ENCODE assay signal across 8 mouse cellular contexts in the genomic region with DNA sequence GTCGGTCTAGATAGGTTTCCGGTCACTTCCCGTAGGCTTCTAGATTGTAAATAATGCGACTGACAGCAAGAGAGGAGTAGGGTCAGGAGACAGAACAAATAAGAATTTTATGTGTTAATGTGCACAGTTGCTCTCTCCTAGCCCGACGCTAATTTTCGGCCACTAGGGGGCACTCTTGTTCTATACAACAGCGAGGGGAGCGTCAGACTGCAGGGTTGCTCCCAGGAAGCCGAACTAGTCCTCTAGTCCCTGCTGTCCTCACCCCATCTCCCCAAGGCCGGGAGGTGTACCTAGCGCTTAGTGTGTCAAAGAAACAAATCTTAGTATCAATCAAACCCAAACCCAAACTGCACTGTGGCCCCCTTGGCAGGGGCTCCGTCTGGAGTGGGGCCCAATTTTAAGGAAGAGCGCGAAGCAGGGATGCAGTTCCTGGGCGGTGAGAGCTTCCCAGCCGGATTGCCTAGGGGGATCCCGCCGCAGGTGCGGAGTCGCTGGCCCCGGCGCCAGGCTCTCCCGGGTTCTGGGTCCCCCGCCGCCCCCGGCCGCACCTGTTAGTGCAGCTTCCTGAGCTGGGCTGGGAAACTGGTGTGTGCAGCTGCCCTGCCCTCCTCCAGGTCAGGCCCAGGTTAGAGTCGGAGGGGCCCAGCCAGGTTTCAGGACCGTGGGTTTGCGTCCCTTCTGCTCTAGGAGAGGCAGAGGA. TPM values are rescaled to one million over a fixed set of nuclear protein-coding genes. Genes with fewer than 3 reads are reported as not detected.
DNase-seq lines count a peak whose midpoint lies in the region; ATAC-seq and TF ChIP-seq lines count a peak whose summit lies in the region.

No protein-coding gene starts in this region.

- no peak overlapping the region for H3ac ChIP-seq in C2C12 (ENCODE audit: control insufficient read depth, insufficient read length, low read depth)

- no peaks in the 10 kb centered on the region for H3K36me3 ChIP-seq in C2C12 (ENCODE audit: control insufficient read depth, insufficient read depth)
- H3K36me3 ChIP-seq in heart, embryonic 10.5 days: no peaks in the 10 kb centered on the region
- no peaks in the 10 kb centered on the region for H3K36me3 ChIP-seq in kidney, embryonic 15.5 days
- no peaks in the 10 kb centered on the region for H3K36me3 ChIP-seq in limb, embryonic 15.5 days

- H3K79me3 ChIP-seq in C2C12 (ENCODE audit: low read depth): no peaks in the 10 kb centered on the region

- 2% methylated on average over 31 of the region's 31 CpGs for WGBS in heart, embryonic 10.5 days
- WGBS in kidney, embryonic 15.5 days: under 1% methylated on average over 31 of the region's 31 CpGs
- 2% methylated on average over 31 of the region's 31 CpGs for WGBS in limb, embryonic 15.5 days

- DNase-seq in brain, adult 2 months (ENCODE audit: low read depth, low spot score): peak; percentile 91
- peak; percentile 93 for DNase-seq in heart, embryonic 10.5 days (ENCODE audit: low spot score)
- DNase-seq in monocyte, adult 2 months (ENCODE audit: low read depth in 1 of 2, low spot score in 2 of 2): peak; percentile 38 to 69
- DNase-seq in spleen, postnatal 14 days (ENCODE audit: low spot score in 2 of 2): peak; percentile 56 to 72

- no peaks in the 10 kb centered on the region for H3K9me3 ChIP-seq in heart, embryonic 10.5 days
- H3K9me3 ChIP-seq in kidney, embryonic 15.5 days (replicated peaks): no peaks in the 10 kb centered on the region
- no peaks in the 10 kb centered on the region for H3K9me3 ChIP-seq in limb, embryonic 15.5 days

- H3K27ac ChIP-seq in embryonic fibroblast, embryonic 13.5 days (ENCODE audit: insufficient read depth, low read length): no peak overlapping the region
- H3K27ac ChIP-seq in heart, embryonic 10.5 days: peak overlapping the region; percentile 59
- H3K27ac ChIP-seq in kidney, embryonic 15.5 days: no peak overlapping the region
- no peak overlapping the region; the same call in 1 of the 2 replicates for H3K27ac ChIP-seq in limb, embryonic 15.5 days

- H3K79me2 ChIP-seq in C2C12 (ENCODE audit: control insufficient read depth, insufficient read depth): no peaks in the 10 kb centered on the region

- TF ChIP-seq POLR2A in embryonic fibroblast, embryonic 13.5 days (IDR thresholded peaks at IDR 0.05; ENCODE audit: low read depth, low read length): no peak

- no peaks in the 10 kb centered on the region for H3K4me1 ChIP-seq in embryonic fibroblast, embryonic 13.5 days (ENCODE audit: control insufficient read depth, insufficient read depth, low read length)
- H3K4me1 ChIP-seq in heart, embryonic 10.5 days: 0 out of 2 replicates have a peak, but pooled peaks cover 5% of the 10 kb centered on the region
- peaks cover 22% of the 10 kb centered on the region for H3K4me1 ChIP-seq in kidney, embryonic 15.5 days
- peaks cover 9% of the 10 kb centered on the region for H3K4me1 ChIP-seq in limb, embryonic 15.5 days

- peak; percentile 90 for ATAC-seq in kidney, embryonic 15.5 days (replicated peaks; ENCODE audit: low FRiP score)
- ATAC-seq in limb, embryonic 15.5 days (ENCODE audit: insufficient number of reproducible peaks, low FRiP score, low TSS enrichment, low read depth): peak; percentile 54; the same call in 1 of the 2 replicates

- TF ChIP-seq CTCF in C2C12 (IDR thresholded peaks at IDR 0.05; ENCODE audit: control insufficient read depth, insufficient read depth, insufficient read length): peak; percentile 52
- TF ChIP-seq CTCF in embryonic fibroblast, embryonic 13.5 days (IDR thresholded peaks at IDR 0.05; ENCODE audit: borderline replicate concordance, insufficient read depth, low read length): peak; percentile 79

- peak overlapping the region; percentile 43 for H3K9ac ChIP-seq in kidney, embryonic 15.5 days
- H3K9ac ChIP-seq in limb, embryonic 15.5 days: 0 out of 2 replicates have a peak overlapping the region, but pooled peaks have one; percentile 7

- no peak overlapping the region for H3K4me3 ChIP-seq in C2C12 (ENCODE audit: insufficient read depth, poor library complexity, severe bottlenecking)
- H3K4me3 ChIP-seq in embryonic fibroblast, embryonic 13.5 days (ENCODE audit: insufficient read depth, low read length): peak overlapping the region; percentile 28
- H3K4me3 ChIP-seq in heart, embryonic 10.5 days: peak overlapping the region; percentile 60
- H3K4me3 ChIP-seq in kidney, embryonic 15.5 days (replicated peaks): peak overlapping the region; percentile 44
- H3K4me3 ChIP-seq in limb, embryonic 15.5 days: peak overlapping the region; percentile 35

- peak overlapping the region; percentile 92 for H3K4me2 ChIP-seq in kidney, embryonic 15.5 days
- H3K4me2 ChIP-seq in limb, embryonic 15.5 days: peak overlapping the region; percentile 76

- peaks cover 21% of the 10 kb centered on the region for H3K27me3 ChIP-seq in C2C12 (ENCODE audit: control insufficient read depth, insufficient read depth, insufficient read length)
- H3K27me3 ChIP-seq in heart, embryonic 10.5 days (ENCODE audit: insufficient read depth, poor library complexity, severe bottlenecking): peaks cover 18% of the 10 kb centered on the region
- peaks cover 28% of the 10 kb centered on the region; the same call in 1 of the 2 replicates for H3K27me3 ChIP-seq in kidney, embryonic 15.5 days
- 0 out of 2 replicates have a peak, but pooled peaks cover 3% of the 10 kb centered on the region for H3K27me3 ChIP-seq in limb, embryonic 15.5 days

TF ChIP-seq in C2C12, 6 proteins besides CTCF, POLR2A, EP300 and RAD21:
- TF ChIP-seq CEBPB (IDR thresholded peaks at IDR 0.05; ENCODE audit: low read depth) (no peak), MYOG (IDR thresholded peaks at IDR 0.05; ENCODE audit: control insufficient read depth, extremely low read depth, insufficient read length) (no peak), FOSL1 (IDR thresholded peaks at IDR 0.05; ENCODE audit: insufficient read depth, low read length, poor library complexity, severe bottlenecking) (no peak), USF1 (IDR thresholded peaks at IDR 0.05; ENCODE audit: low read depth) (no peak), MAX (IDR thresholded peaks at IDR 0.05) (no peak), MYOD1 (IDR thresholded peaks at IDR 0.05; ENCODE audit: control insufficient read depth, insufficient read length, low read depth) (no peak)

RNA-seq across cellular contexts. Expression of gene Hps1, which starts 15.3 kb away (rescaled TPM):
- 7.8 TPM for polyA plus RNA-seq in C2C12 (2012; fragmentation: generic; extraction: Trizol)
- polyA plus RNA-seq in embryonic fibroblast, embryonic 13.5 days (2011; ENCODE audit: insufficient read length, low read depth, missing spikeins): 13.2 and 15.8 TPM in 2 replicates
- 9.2 and 11.6 TPM in 2 replicates for polyA plus RNA-seq in heart, embryonic 10.5 days (2016; fragmentation: Nextera tagmentation; extraction: Ambion mirVana)
- 14.7 and 14.8 TPM in 2 replicates for polyA plus RNA-seq in kidney, embryonic 15.5 days (2015; fragmentation: Nextera tagmentation; extraction: Ambion mirVana)
- polyA plus RNA-seq in limb, embryonic 15.5 days (2015; fragmentation: Nextera tagmentation; extraction: Ambion mirVana): 15.3 and 16.8 TPM in 2 replicates

RNA-seq across cellular contexts. Expression of gene Pyroxd2, which starts 42.5 kb away (rescaled TPM):
- 0.06 TPM for polyA plus RNA-seq in C2C12 (2012; fragmentation: generic; extraction: Trizol)
- polyA plus RNA-seq in embryonic fibroblast, embryonic 13.5 days (2011; ENCODE audit: insufficient read length, low read depth, missing spikeins): 2.7 and 3.0 TPM in 2 replicates
- 1.5 and 2.8 TPM in 2 replicates for polyA plus RNA-seq in heart, embryonic 10.5 days (2016; fragmentation: Nextera tagmentation; extraction: Ambion mirVana)
- 5.5 and 6.4 TPM in 2 replicates for polyA plus RNA-seq in kidney, embryonic 15.5 days (2015; fragmentation: Nextera tagmentation; extraction: Ambion mirVana)
- 3.1 and 3.5 TPM in 2 replicates for polyA plus RNA-seq in limb, embryonic 15.5 days (2015; fragmentation: Nextera tagmentation; extraction: Ambion mirVana)
